Mouse (Mus musculus): ENCODE measurements around the gene Ccdc157.
A peak's percentile ranks its signal among the peaks of the same experiment; 100 is the strongest.
"Not testable (repeated sequence)": the region's sequence is repeated elsewhere in the genome, so short reads cannot be mapped to it uniquely, and the experiment has no call there.

Ccdc157 gene

GRCm38 (mm10) chr11:4127059-4127458, 33.0 kb downstream of the Ccdc157 start:
- no peak for DNase-seq

- no peak for DNase-seq
These were observed 36.2 kb downstream of the Ccdc157 start for GRCm38 (mm10) chr11:4123922-4124321.

- no peak for DNase-seq
These were observed 37.1 kb downstream of the Ccdc157 start, which contains the start of gene Sec14l2 for GRCm38 (mm10) chr11:4122742-4123579. TSS of gene Sec14l2 (minus strand) at chr11:4123415.

GRCm38 (mm10) chr11:4122226-4122625, 37.9 kb downstream of the Ccdc157 start:
- no peak for DNase-seq

- no peak for DNase-seq
These were observed 38.4 kb downstream of the Ccdc157 start for GRCm38 (mm10) chr11:4121691-4122090.

GRCm38 (mm10) chr11:4119635-4120034, 40.5 kb downstream of the Ccdc157 start:
- DNase-seq: no peak

GRCm38 (mm10) chr11:4118081-4118921, 41.8 kb downstream of the Ccdc157 start:
- DNase-seq: peak; percentile 70

- no peak for DNase-seq
These were observed 42.6 kb downstream of the Ccdc157 start for GRCm38 (mm10) chr11:4117372-4118071.

GRCm38 (mm10) chr11:4116458-4117141, 43.5 kb downstream of the Ccdc157 start:
- DNase-seq: no peak

- no peak for DNase-seq
These were observed 44.7 kb downstream of the Ccdc157 start for GRCm38 (mm10) chr11:4115407-4115806.

- not testable (repeated sequence) for DNase-seq
These were observed 45.6 kb downstream of the Ccdc157 start for GRCm38 (mm10) chr11:4114541-4114940.

GRCm38 (mm10) chr11:4113970-4114369, 46.1 kb downstream of the Ccdc157 start:
- DNase-seq: no peak

- no peak for DNase-seq
These were observed 46.6 kb downstream of the Ccdc157 start for GRCm38 (mm10) chr11:4113496-4113895.

- no peak for DNase-seq
These were observed 47.2 kb downstream of the Ccdc157 start for GRCm38 (mm10) chr11:4112861-4113260.

- DNase-seq: no peak
These were observed 48.1 kb downstream of the Ccdc157 start for GRCm38 (mm10) chr11:4112033-4112432.

- no peak for DNase-seq
These were observed 51.4 kb downstream of the Ccdc157 start for GRCm38 (mm10) chr11:4108691-4109090.

GRCm38 (mm10) chr11:4107901-4108300, 52.2 kb downstream of the Ccdc157 start:
- DNase-seq: not testable (repeated sequence)

GRCm38 (mm10) chr11:4105444-4105843, 54.6 kb downstream of the Ccdc157 start:
- no peak for DNase-seq

- DNase-seq: no peak
These were observed 55.1 kb downstream of the Ccdc157 start for GRCm38 (mm10) chr11:4104989-4105388.

GRCm38 (mm10) chr11:4103522-4103921, 56.6 kb downstream of the Ccdc157 start:
- DNase-seq: no peak

GRCm38 (mm10) chr11:4101851-4102250, 58.2 kb downstream of the Ccdc157 start:
- DNase-seq: no peak

- DNase-seq: no peak
These were observed 60.6 kb downstream of the Ccdc157 start for GRCm38 (mm10) chr11:4099447-4099846.

Measured in right cerebral cortex, postnatal 4 days (tissue).